Mouse (Mus musculus): ENCODE measurements at regions not wholly inside any gene's neighbourhood (a gene's known extent, or its start where the extent isn't known, plus 50 kb on each side); places are given as distances from the start of the nearest gene placed in this dataset.

- TF ChIP-seq CTCF (IDR thresholded peaks at IDR 0.05; ENCODE audit: low read depth, low read length) (peak; percentile 52), POLR2A (IDR thresholded peaks at IDR 0.05; ENCODE audit: insufficient read depth, low read length) (no peak), EP300 (IDR thresholded peaks at IDR 0.05; ENCODE audit: insufficient read depth, low read depth, low read length) (no peak)
Measured at GRCm38 (mm10) chr8:112498881-112499399, 70.9 kb upstream of the Cntnap4 start.

Data from ES-Bruce4 (cell line).